Mouse (Mus musculus) liver, embryonic 14.5 days (tissue): Measurements from ENCODE around the gene Nkain1. TPM values are rescaled to one million over a fixed set of nuclear protein-coding genes. Genes with fewer than 3 reads are reported as not detected.
A peak's percentile ranks its signal among the peaks of the same experiment; 100 is the strongest.

Source experiments
- ATAC-seq: fragments of 200-750 bp; cut with Nextera tagmentation; 2 replicates; pipeline ENCODE4 v1.8.0; 2017; ENCODE audit warnings: moderate number of reproducible peaks, mild to moderate bottlenecking, moderate library complexity; ENCODE audit not compliant: insufficient read depth
- DNase-seq, 3 experiments: peaks; one replicate each; pipeline ENCODE4 v3.0.0-alpha.2; 2012 to 2013; ENCODE audit warnings: low read depth in 3 of 3, low spot score in 3 of 3
- H3K27ac ChIP-seq: fragments of 300-500 bp; sonication (generic); 2 replicates; pipeline ENCODE4 v1.5.1; 2014; ENCODE audit warnings: moderate library complexity, mild to moderate bottlenecking, control low read depth, inconsistent platforms
- H3K27me3 ChIP-seq: fragments of 300-500 bp; sonication (generic); 2 replicates; pipeline ENCODE4 v1.6.1; 2014; ENCODE audit warnings: mild to moderate bottlenecking, low read length, moderate library complexity; ENCODE audit not compliant: control insufficient read depth, insufficient read depth
- H3K36me3 ChIP-seq: fragments of 300-500 bp; sonication (generic); replicated peaks from 2 replicates; pipeline ENCODE4 v1.6.1; 2014; ENCODE audit warnings: low read depth; ENCODE audit not compliant: control insufficient read depth, insufficient read depth
- H3K4me1 ChIP-seq, 2 experiments: fragments of 200-500 bp in 1 of 2; fragments of 300-500 bp in 1 of 2; sonication (generic) in 1 of 2; replicated peaks; 2 replicates each; pipeline ENCODE4 v1.6.1; 2012 to 2014; ENCODE audit warnings: antibody characterized with exemption in 1 of 2, inconsistent platforms in 1 of 2, low read length in 1 of 2; ENCODE audit not compliant: control insufficient read depth in 2 of 2, insufficient read depth in 2 of 2
- H3K4me2 ChIP-seq: fragments of 300-500 bp; sonication (generic); 2 replicates; pipeline ENCODE4 v1.6.1; 2014; ENCODE audit warnings: low read depth, mild to moderate bottlenecking, control low read depth, moderate library complexity
- H3K4me3 ChIP-seq, 2 experiments: fragments of 200-500 bp in 1 of 2; fragments of 300-500 bp in 1 of 2; sonication (generic) in 1 of 2; 2 replicates each; pipeline ENCODE4 v1.5.1; 2012 to 2014; ENCODE audit warnings: low read depth in 2 of 2, low read length in 2 of 2, mild to moderate bottlenecking in 2 of 2, control low read depth in 1 of 2, inconsistent platforms in 1 of 2, moderate library complexity in 1 of 2; ENCODE audit not compliant: insufficient read depth in 1 of 2
- H3K9ac ChIP-seq: fragments of 300-500 bp; sonication (generic); replicated peaks from 2 replicates; pipeline ENCODE4 v1.6.1; 2014; ENCODE audit warnings: mild to moderate bottlenecking, control low read depth, moderate library complexity
- H3K9me3 ChIP-seq: fragments of 300-500 bp; sonication (generic); 2 replicates; pipeline ENCODE4 v1.6.1; 2016; ENCODE audit warnings: low read length, mixed read lengths; ENCODE audit not compliant: control insufficient read depth
- CTCF ChIP-seq: IDR thresholded peaks from 2 replicates; pipeline ENCODE4 v1.5.1; 2016; ENCODE audit warnings: antibody characterized with exemption, low read depth, control low read depth
- EP300 ChIP-seq: IDR thresholded peaks from 2 replicates; pipeline ENCODE4 v1.6.1; 2016; ENCODE audit warnings: antibody characterized with exemption, low read depth
- WGBS: fragments of 180-500 bp; shearing (Covaris S2); extraction: QIAGEN DNeasy Blood & Tissue Kit; methylation state at CpG from one replicate; pipeline ENCODE4 v1.1.7; 2014; ENCODE audit not compliant: insufficient replicate concordance; 5-methylcytosine and 5-hydroxymethylcytosine counted together
- polyA plus RNA-seq, 2 experiments: library from polyadenylated mRNA; depleted of rRNA in 1 of 2; stranded (reverse) in 1 of 2; unstranded in 1 of 2; fragments of >200 nt; fragmentation: Nextera tagmentation in 1 of 2; extraction: Ambion mirVana in 1 of 2; gene quantifications; 2 replicates each; pipeline versions ENCODE4 v1.2.1 to v1.2.3; 2012 to 2014

The Nkain1 gene
- polyA plus RNA-seq, 2 experiments: 0.39 TPM; not detected in 1

DNA sequence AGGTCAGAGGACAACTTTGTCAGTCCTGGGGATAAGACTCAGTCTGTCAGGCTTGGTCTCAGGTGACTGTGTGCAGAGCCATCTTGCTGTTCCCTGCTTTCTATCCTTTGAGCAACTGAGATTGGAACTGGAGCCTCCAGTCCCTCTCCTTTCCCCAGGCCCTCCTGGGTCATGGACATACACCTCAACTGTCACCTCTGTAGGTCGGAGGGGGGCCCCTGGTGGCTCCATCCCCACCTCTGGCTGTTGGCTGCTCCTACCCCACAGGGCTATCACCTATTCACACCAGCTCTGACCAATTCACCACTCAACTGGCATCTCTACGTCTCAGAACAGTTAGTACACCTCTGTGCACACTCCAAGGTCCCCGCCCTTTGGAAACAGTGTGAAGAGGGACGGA is 33.1 kb downstream of the Nkain1 start:
- no peaks in the 10 kb centered on the region for H3K36me3 ChIP-seq
- no peaks in the 10 kb centered on the region for H3K9me3 ChIP-seq
- no peak for DNase-seq
- H3K4me1 ChIP-seq: no peaks in the 10 kb centered on the region
- H3K9ac ChIP-seq: no peak overlapping the region
- ATAC-seq: no peak
- no peak overlapping the region for H3K27ac ChIP-seq
- no peak overlapping the region for H3K4me2 ChIP-seq
- H3K27me3 ChIP-seq: no peaks in the 10 kb centered on the region
- no peak overlapping the region for H3K4me3 ChIP-seq
- TF ChIP-seq CTCF (no peak), EP300 (no peak)
- WGBS: 59% methylated on average over 4 of the region's 4 CpGs

DNA sequence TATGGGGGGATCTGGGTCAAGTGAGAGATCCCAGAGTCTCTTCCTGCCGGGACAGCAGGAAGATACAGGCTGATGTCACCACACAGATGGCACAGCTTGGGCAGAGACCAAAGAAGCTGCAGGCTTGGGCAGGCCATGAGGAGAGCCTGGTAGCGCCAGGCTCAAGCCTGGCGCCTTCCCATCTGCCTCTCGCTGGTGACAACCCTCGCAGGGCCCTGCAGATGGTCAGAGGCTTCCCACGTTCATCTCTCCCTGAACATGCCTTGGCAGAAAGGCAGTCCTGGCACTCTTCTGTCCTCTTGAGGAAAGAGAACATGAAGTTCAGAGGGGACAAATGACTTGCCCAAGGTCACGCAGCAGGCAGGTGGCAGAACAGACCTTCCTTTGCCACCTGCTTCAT is 34.3 kb downstream of the Nkain1 start:
- 72% methylated on average over 7 of the region's 7 CpGs for WGBS
- Histone ChIP-seq H3K4me1 (no peaks in the 10 kb centered on the region), H3K4me2 (no peak overlapping the region), H3K9ac (no peak overlapping the region), H3K4me3 (no peak overlapping the region), H3K36me3 (no peaks in the 10 kb centered on the region), H3K9me3 (no peaks in the 10 kb centered on the region), H3K27ac (no peak overlapping the region), H3K27me3 (no peaks in the 10 kb centered on the region)
- ATAC-seq: no peak
- no peak for DNase-seq
- TF ChIP-seq CTCF (no peak), EP300 (no peak)

DNA sequence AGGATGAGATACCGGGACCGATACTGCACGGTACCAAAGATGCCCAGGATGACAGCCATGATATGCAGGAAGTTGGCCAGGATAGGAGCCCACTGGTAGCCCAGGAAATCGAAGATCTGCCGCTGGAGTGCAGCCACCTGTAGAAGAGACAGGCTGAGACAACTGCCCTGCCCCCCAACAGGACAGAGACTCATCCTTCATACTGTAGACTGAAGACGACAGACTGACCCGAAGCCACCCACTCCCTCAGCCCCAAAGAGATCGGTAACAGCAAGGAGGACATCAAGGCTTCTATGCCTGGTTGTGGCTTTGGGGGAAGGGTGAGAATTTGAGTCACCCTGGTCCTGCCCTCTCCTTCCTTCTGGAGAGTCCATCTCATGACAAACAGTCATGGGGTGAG is 34.9 kb downstream of the Nkain1 start:
- Histone ChIP-seq H3K9ac (no peak overlapping the region), H3K36me3 (no peaks in the 10 kb centered on the region), H3K9me3 (no peaks in the 10 kb centered on the region), H3K4me2 (no peak overlapping the region), H3K27me3 (no peaks in the 10 kb centered on the region), H3K4me1 (no peaks in the 10 kb centered on the region), H3K4me3 (no peak overlapping the region), H3K27ac (no peak overlapping the region)
- DNase-seq (no peak), ATAC-seq (no peak)
- 72% methylated on average over 8 of the region's 8 CpGs for WGBS
- TF ChIP-seq EP300 (no peak), CTCF (no peak)

DNA sequence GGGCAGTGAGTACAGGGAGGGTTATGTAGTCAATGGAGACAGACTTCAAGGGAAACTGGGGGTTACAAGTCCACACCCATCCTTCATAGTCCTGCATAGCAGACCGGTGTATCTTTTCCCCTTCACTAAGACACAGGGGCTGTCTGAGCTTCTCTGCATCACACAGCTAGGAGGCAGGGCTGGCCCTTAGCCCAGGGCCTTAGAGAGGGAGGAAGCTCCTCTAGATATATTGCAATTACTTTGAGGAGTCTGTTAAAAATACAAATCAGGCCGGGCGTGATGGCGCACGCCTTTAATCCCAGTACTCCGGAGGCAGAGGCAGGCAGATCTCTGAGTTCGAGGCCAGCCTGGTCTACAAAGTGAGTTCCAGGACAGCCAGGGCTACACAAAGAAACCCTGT is 36.6 kb downstream of the Nkain1 start:
- ATAC-seq (no peak), DNase-seq (no peak)
- H3K4me1 ChIP-seq: no peaks in the 10 kb centered on the region
- no peaks in the 10 kb centered on the region for H3K9me3 ChIP-seq
- H3K27ac ChIP-seq: no peak overlapping the region
- H3K36me3 ChIP-seq: no peaks in the 10 kb centered on the region
- WGBS: 68% methylated on average over 7 of the region's 7 CpGs
- no peak overlapping the region for H3K9ac ChIP-seq
- H3K4me3 ChIP-seq: no peak overlapping the region
- TF ChIP-seq EP300: no peak
- TF ChIP-seq CTCF: no peak
- H3K4me2 ChIP-seq: no peak overlapping the region
- no peaks in the 10 kb centered on the region for H3K27me3 ChIP-seq

DNA sequence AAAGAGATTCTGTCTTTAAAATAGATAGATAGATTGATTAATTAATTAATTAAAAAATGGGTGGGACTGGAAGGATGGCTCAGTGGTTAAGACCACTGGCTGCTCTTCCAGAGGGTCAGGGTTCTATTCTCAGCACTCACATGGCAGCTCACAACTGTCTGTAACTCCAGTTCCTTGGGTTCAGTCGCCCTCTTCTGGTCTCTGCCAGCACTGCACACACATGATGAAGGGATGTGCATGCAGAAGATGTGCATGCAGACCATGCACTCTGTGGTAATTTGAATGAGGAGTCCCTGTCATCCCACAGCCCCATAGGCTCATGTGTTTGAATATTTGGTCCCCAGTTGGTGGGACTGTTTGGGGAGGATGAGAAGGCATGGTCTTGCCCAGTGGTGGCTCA is 38.2 kb downstream of the Nkain1 start:
- Histone ChIP-seq H3K9ac (no peak overlapping the region), H3K9me3 (no peaks in the 10 kb centered on the region), H3K4me2 (no peak overlapping the region), H3K27me3 (no peaks in the 10 kb centered on the region), H3K27ac (no peak overlapping the region), H3K36me3 (no peaks in the 10 kb centered on the region), H3K4me3 (no peak overlapping the region), H3K4me1 (no peaks in the 10 kb centered on the region; a peak in 1 of 4 replicates)
- TF ChIP-seq CTCF (peak; percentile 57), EP300 (no peak)
- ATAC-seq: no peak
- DNase-seq: no peak
- 45% methylated on average over 1 of the region's 1 CpGs for WGBS

DNA sequence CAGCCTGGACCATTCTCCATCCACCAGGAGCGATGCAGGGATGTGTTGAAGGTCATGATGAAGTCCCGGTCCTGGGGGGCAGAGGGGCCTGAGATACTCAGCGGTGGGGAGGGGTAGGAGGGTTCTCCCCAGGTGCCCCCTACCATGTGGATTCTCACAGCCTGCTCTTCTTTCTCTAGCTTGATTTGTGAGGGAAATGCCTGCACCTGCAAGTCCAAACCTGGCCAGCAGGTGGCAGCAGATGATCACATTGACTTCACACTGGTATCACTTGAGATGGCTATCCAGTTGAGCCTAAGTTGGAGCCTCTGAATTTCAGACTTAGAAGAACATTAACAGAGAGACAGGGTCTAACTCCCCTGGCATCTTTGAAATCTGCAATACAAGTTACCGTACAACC is 40.0 kb downstream of the Nkain1 start:
- ATAC-seq: no peak
- Histone ChIP-seq H3K27ac (no peak overlapping the region), H3K27me3 (no peaks in the 10 kb centered on the region), H3K4me3 (no peak overlapping the region), H3K4me1 (no peaks in the 10 kb centered on the region; a peak in 1 of 4 replicates), H3K4me2 (no peak overlapping the region), H3K9me3 (no peaks in the 10 kb centered on the region), H3K36me3 (no peaks in the 10 kb centered on the region), H3K9ac (no peak overlapping the region)
- DNase-seq: peak; percentile 48 to 65 (median 60)
- WGBS: 35% methylated on average over 4 of the region's 4 CpGs
- TF ChIP-seq CTCF (peak; percentile 98), EP300 (no peak)
